Mouse (Mus musculus) T-cell, adult 2 months (primary cell): Measurements from ENCODE around the gene Tnn.
A peak's percentile ranks its signal among the peaks of the same experiment; 100 is the strongest.

Source experiments
- DNase-seq: peaks from one replicate; pipeline ENCODE4 v3.0.0; 2022; ENCODE audit warnings: low spot score

Gene Tnn

DNA sequence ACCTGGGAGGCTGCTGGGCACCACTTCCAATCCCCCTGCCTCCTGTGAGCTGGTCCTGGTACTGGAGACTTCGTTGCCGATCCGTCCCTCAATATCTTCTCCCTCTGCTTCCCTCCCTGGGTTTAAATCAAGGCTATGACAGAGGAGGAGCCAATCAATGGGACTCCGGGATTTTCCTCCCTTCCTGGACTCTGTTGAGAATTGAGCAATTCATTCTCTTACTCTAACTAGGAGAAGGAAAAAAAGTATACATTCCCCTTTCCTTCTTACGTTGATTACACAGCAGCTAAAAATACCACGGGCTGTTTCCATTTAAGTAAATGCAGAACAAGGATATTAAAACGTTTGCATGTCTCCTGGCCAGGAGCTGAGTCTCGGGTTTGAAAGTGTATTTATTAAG, at the start of gene Tnn:
Gene Tnn (minus strand): TSS at position 101 of the 400 bp plus-strand sequence.
- no peak for DNase-seq

DNA sequence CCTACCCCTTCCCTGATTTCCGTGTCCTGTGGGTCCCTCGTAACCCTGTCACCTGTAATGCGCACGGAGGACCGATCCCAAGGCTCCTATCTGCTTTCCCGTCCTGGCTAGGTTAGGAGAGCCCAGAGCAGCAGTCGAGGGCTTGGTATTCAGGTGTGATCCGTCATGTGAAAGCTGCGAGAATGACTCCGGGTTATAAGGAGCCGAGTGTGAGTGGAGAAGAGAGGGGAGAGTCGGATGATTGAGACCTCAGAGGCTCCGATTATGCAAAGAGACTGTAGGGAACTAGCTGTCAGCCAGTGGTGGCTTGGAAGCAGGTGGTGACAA, 41.9 kb upstream of the Tnn start:
- no peak for DNase-seq

DNA sequence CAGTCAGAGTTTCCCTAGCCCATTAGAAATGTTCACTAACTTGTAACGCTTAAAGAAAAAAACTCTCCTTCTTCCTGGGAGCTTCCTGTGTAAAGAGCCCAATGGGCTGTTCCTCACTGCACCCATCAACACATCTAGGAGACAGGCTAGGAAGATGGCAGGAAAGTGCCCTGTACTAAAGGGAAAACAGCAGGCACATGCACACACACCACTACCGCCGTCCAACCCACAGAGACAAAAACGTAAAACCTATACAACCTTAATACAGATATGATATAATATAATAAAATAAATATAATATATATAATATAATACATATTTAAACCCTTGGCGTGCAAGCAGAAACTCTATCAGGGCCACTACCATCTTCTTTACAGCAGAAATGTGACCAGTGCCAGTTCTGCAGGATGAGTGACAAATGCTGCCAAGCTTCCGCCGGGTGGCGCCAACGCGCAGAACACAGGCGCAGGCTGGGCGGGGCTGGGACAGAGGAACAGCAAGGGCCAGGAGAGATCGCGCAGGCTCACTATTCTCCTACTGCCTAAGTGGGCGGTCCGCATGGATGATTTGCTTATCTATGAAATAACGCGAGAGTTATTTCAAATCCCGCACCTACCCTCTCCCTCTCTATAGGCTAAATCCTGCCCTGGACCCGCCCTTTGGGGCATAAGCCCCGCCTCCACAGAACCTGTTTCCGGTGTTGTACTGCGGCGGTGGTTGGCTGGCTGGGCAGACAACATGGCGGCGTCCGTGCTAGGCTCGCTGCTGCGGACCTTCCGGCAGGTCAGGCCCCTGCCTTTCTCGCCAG, 41.4 kb upstream of the Tnn start, which contains the start of gene Mrps14:
Gene Mrps14 (plus strand): TSS at position 687 of the 808 bp plus-strand sequence.
- peak; percentile 99 for DNase-seq

DNA sequence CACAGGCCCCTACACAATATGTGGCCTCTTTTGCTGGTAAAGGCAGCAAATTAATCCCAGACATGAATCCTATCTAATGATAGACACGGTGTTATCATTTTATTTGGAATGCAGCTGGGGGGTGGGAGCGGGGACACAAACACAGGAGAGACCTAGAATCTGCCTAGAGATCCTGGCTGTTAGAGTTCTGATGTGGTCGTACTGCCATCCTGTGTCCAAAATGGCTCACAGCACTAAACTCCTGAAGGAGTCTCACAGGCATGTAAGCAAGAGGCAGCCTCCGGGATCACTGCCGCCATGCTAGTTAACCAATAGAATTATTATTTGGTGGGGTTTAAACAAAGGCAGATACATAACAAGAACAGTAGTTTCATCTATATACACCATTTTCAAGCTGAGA, 31.1 kb upstream of the Tnn start:
- no peak for DNase-seq

DNA sequence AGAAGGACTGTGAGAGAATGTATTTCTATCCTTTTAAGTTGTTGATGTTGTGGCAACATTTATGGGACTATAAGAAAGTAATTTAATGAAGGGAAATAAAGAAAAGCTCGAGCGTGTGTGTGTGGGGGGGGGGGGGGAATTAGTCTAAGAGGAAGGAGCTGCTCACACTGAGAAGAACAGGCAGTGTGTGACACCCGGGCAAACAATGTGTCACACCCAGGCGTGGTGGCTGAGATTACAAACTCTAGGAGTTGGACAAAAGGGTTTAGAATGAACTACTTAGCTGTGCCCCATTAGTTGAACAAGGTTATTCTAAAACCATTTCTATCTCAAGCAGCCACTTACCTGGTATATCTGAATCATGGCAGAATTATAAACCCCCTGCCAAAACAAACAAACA, 27.8 kb upstream of the Tnn start:
- no peak for DNase-seq

DNA sequence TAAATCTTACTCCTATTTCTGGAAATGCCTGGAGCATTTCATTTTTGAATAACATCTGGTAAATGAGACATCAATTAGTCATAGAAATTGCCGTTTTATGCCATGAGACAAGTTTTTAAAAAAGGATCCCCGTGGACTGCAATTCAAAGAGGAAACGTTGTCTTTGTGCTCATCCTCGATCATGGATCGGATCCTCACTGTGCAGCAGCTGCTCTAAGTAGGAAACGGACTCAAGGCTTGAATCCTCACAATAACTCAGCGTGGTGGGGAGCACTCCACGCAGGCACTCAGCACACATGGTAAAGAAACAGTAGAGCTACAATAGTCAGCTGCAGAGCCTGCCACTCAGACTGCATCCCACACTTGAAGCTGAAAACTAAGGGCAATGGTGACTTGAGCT, 23.5 kb upstream of the Tnn start:
- no peak for DNase-seq

DNA sequence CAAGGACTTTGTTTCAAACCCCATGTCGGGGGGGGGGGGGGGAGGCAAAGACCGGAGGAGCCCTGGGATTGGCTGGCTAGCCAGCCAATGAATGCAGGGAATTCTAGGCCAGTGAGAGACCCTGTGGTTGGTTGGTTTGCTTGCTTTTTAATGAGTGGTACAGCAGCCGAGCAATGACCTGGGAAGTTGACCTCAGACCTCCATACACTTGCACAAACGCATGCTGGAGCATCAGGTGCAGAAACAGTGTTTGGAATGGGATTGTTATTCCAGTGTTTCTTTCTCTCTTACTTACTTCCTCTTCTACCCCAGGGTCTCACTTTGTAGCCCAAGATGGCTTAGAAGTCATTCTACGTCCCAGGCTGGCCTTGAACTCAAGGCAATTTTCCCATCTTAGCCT, 13.2 kb upstream of the Tnn start:
- DNase-seq: no peak

DNA sequence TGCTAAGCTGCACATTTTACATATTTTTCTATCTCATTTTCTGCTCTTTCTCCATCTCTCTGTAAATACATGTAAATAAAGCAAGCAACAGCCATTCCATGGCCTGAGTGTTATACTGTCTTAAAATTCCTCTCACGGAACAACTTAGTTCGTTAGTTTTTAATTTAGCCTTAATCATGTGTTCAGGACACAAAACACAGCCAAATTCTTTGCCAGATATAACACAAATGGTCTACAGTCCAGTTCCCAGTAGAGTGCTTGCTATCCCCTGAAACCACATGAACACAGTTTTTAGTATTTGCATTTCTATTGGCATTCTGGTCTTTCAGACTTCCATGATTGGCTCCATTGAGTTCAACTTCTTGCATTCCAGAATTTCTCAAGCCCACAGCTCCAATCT, 4.8 kb upstream of the Tnn start:
- DNase-seq: no peak

DNA sequence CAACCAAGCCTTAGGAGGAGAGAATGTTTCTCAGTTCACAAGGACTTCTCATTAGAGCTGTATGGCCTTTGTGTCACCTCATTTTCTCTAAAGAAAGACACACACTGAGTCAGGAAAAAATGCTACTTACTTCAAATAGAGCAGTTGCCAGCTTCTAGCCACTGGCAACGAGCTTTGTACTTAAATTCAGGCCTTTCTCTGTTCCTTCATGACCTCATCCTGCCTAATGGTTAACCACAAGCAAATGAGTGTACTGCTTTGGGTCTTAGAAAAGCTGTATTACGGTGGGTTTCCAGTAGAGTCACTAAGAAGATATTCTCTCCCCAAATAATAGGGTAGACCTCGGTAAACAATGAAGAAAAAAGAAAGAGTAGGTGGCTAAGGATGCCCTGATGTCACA, 2.7 kb downstream of the Tnn start:
- no peak for DNase-seq

DNA sequence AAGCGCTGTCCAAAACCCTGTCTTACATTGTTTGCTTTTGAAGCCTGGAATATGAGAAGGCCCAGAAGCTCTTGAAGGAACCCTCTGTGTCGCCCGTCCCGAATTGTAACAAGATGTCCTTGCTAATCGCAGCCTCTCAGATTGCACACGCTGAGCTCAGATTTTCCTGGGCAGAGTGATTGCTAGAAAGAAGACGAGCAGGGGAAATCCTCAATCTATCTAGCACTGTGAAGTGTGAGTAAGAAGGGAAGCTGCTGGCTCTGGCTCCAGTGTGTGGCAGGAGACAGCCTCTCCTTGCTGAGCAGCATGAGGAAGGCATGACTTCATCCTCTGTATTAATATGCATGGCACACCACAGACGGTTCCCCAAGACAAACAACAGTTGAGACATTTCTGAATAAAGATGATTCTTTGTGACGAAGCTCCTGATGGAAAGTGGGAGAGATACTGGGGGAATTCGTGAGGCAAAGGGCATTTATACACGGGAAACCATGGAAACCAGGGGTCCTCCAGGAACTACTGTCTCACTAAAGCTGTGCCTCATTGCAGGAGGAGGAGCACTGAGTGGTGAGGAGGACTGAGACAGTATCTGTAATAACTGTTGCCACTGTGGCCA, 4.0 kb downstream of the Tnn start:
- DNase-seq: no peak

DNA sequence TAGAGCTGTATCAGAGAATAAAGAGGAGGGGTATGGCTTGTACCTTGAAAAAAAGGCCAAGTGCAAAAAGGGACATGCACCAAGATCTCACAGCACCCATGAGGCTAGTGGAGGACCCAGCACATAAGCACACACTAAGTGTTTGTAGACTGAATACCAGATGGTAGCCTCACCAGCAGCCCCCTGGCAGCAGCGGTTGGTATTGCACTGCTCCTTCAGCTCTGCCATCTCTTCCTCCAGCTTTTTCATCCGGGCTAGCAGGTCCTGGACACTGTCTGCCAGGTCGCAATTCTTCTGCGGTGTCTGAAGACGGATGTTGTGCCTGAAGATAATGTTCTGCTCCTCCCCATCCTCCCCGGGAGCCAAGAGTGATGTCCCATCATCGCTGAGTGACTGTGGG, 6.1 kb downstream of the Tnn start:
- no peak for DNase-seq

DNA sequence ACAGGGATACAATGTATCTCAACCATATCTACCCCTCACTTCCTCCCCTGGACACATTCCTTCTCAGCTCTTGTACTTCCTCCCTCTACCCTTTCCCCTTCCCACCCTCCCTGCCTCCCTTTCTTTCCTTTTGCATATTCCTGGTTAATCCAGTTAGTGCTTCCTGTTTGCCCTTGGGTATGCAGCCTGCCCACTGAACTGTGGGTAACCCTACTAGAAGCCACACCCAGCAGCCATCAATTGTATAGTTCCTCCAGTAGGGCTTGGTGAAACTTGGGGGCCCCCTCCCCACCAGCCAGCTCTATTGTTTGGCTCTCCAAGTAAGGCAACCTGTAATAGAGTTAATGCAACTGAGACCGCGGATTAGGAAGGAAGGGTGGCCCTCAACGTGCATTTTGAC, 7.8 kb downstream of the Tnn start:
- DNase-seq: no peak

DNA sequence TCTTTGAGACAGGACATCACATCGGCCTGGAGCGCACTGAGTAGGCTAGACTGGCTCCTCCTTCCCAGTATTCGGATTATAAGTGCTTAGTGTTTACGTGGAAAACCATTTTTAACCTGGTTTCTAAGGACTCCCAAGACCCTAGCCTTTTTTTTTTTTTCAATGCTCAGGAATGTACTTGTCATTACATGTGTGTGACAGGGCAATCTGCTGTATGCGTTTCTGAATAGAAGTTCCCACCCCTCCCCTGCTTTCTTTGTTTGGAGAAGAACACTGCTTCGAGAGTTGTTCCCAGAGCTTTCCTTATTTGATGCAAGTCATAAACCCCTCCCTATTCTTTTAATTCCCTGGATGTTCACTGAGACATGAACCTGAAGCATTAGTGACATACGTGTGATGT, 9.0 kb downstream of the Tnn start:
- DNase-seq: no peak

DNA sequence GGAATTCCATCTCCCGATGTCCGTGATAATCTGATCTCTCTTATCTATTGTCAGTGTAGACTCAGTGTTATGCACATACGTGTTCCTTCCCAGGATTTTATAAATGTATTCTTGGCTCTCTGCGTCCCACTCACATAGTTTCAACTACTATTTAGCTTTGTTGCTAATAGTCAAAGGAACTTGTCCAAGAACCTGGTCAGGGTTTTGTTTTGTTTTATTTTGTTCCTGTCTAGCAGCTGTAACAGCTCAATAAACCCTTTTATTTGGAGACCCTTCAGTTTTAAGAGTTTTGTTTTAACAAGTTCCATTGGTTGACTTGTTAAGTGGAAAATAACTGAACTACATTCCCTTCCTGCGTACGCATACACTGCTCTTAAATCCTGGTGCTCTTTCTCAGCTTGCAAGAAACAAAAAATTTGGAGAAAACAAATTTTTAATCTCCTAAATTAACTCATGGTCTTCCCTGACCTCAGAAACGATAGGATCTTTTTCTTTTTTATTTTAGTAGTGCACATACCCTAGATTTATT, 17.0 kb downstream of the Tnn start:
- DNase-seq: no peak

DNA sequence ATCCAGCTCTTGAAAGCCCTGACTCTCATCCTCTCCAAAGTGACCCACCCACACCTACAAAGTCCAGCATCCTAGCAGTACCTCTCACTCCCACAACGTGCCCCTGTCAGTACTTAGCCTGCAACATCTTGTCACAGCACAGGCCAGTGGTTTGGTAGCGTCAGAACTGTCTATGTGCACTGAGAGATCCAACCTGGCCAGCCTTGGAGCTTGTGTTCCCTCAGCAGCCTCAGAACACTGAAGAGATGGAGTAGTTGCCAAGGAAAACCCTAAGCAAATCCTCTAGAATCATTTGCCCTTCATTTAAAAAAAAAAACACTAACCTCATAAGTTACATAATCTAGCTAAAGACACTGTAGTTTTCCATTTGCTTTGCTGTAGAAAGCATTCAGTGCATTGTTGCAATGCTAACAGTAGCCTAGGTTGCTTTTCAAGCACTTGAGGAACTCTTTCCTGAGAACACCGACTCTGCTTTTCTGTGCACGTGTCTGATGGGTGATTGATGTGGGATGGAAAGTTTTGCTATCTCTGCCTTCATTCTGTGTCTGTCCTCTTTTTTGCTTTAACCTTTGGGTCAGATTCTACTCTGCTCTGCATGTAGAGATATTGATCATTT, 19.8 kb downstream of the Tnn start:
- no peak for DNase-seq

DNA sequence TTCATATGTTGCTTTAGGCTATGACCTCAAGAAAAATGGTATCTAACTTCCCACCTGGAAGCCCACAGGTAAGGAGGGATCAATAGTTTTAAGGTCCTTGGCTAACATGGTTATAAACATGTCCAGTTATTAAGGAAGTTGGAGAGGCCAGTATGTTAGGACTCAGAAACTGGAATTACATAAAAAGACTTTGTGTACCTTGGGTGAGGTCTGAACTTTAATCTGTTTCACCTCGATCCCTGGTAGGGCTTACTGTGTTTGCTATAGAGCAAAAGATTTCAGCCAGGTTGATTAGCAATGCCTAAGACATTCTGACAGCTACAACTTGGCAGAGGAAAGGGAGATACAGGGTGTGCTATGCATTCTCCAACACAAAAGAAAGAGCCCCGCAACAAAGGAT, 29.4 kb downstream of the Tnn start:
- no peak for DNase-seq

DNA sequence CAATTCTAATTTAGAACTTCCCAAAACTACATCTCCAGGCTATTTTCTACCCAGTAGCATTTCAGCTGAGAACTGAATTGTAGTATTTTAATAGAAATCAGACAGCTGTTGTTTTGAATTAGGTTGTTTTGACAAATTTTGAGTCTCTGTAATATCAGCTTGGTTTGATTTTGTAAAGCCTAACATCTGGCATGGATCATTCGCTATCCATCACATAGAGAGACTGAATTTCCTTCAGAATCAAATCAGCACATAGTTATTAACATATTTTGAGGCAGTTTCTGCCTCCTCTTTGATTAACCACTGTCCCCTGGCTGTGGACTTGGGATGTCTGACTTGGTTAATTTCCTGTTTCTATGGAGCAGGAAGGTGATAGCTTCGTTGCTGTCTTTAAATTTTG, 44.8 kb downstream of the Tnn start:
- DNase-seq: no peak

DNA sequence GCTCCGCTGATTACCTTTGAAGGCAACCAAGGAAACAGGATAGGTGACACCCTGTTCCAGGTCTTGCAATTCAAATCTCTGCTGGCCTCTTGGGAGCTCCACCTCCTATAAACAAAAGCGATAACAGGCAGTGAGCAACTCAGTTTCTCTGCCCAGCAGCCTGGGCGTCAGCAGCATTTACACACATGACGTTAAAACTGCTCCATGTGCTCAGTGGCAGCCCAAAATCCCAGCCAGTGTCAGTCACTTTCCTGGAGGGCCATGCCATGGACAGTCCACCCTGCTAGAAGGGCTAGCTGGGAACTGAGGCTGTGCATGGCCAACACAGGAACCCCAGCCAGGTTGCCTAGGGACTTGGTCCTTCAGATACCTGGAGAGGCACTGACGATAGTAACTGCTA, 48.0 kb downstream of the Tnn start:
- DNase-seq: no peak

DNA sequence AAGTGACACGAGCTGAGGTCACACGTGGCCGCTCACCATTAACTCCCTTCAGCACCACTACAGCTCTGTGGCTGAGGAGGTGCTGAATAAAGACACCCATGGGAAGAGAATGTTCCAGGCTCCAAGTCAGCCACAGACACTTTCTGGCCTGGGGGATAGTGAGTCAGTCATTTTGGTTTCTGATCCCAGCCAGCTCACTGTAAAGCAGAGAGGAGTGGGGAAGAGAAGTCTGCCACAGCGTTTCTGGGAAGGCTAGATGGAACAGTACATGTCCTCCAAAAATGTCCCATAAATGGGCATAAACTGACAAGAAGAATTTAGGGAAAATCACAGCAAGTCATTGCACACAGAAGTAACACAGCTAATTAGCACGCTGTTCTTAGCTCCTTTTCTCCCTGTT, 52.4 kb downstream of the Tnn start:
- no peak for DNase-seq

DNA sequence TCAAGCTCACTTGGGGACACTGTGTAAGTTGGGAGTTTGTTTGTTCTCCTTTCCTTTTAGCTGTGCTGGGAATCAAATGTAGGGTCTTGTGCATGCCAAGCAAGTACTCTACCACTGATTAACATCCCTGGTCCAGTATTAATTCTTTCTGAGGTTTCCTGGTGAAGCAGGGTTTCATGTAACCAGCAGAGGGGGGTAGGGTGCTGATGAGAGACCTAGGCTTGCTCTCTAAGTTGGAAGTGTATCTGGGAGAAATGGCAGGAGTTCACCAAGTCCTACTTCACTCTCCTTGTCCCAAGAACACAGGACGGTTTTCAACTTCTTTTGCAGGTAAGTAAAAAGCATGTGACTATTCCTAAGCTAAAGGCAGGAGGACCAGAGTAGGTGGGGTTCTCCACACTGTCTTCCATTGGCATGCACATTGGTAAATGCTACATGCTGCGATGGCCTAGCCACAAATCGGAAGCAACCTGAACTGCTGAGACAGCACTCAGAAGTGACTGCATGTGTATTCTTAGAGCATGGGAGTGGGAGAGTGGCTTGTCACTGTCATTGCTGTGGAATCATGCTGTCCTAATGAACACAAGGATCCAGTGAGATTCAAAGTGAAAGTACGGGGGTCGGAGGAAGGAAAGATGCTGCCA, 53.6 kb downstream of the Tnn start:
- no peak for DNase-seq

DNA sequence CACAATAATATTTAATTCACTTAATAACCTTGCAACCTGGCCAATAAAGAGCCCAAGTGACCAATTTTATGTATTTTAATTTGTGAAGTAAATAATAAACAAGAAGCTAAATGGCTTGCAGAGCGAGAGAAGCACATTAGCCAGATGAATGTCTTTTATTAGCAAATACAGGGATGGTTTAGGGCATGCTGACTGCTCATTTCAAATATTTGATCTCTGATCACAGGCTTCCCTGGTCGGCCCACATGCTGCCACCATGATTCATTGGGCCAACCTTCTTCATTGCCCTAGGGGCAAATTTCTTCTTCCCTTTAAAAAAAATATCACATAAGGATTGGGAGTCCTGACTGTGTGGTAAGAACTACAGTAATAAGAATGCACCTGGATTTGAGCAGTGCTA, 66.7 kb downstream of the Tnn start:
- no peak for DNase-seq

DNA sequence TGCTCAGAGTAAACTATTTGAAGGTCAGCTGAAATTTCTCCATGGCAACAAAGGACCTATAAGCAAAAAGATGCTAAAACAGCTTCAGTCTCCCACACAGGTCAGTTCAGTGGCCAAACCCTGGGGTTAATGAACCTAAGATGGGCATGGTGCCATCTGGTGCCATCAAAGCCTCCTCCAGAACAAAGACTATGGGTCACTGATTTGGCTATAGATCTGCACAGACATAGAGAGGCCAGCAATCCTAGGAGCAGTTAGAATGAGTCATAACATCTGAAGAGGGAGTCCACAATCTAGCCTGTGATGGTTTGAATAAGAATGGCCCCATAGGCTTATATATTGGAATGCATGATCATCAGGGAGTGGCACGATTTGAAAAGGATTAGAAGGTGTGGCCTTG, 69.1 kb downstream of the Tnn start:
- DNase-seq: no peak

DNA sequence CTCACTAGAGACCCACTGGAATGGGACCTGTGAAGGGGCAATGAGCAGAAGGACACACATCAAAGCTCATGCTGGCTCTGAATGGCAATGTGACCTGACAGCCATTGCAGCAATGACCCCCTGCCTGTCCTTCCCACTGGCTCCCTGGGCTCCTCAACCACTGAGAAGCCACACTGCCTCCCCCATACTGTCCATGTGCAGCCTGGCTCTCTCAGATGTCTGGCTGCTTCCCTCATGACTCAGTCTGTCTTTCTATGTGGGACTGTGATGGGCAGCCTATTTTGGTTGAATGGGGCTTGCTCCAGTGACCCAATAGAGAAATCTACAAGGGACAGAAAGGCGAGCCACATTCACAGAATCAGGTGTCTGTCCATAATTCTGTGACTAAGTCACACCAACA, 70.7 kb downstream of the Tnn start:
- DNase-seq: no peak
